Mouse (Mus musculus): ENCODE measurements around the gene Nrf1.

The Nrf1 gene

GRCm38 (mm10) chr6:30047271-30048162 lies at the start of gene Nrf1:
Nrf1 (plus strand) TSS chr6:30047988.
- DNase-seq, result peak; percentile 89

- DNase-seq, result no peak
These were observed 49.6 kb upstream of the Nrf1 start for GRCm38 (mm10) chr6:29998140-29998539.

- DNase-seq, result no peak
These were observed 49.0 kb upstream of the Nrf1 start for GRCm38 (mm10) chr6:29998771-29999170.

- no peak for DNase-seq
These were observed 45.2 kb upstream of the Nrf1 start for GRCm38 (mm10) chr6:30002628-30003027.

GRCm38 (mm10) chr6:30005851-30006250 lies 41.9 kb upstream of the Nrf1 start:
- DNase-seq, result no peak

GRCm38 (mm10) chr6:30009204-30009603 lies 38.6 kb upstream of the Nrf1 start:
- DNase-seq, result no peak

GRCm38 (mm10) chr6:30013520-30013919 lies 34.3 kb upstream of the Nrf1 start:
- no peak for DNase-seq

GRCm38 (mm10) chr6:30014187-30014864 lies 33.5 kb upstream of the Nrf1 start:
- DNase-seq, result no peak

GRCm38 (mm10) chr6:30021241-30021640 lies 26.5 kb upstream of the Nrf1 start:
- DNase-seq, result no peak

- no peak for DNase-seq
These were observed 26.1 kb upstream of the Nrf1 start for GRCm38 (mm10) chr6:30021656-30022055.

GRCm38 (mm10) chr6:30026799-30027198 lies 21.0 kb upstream of the Nrf1 start:
- peak; percentile 36 for DNase-seq

- no peak for DNase-seq
These were observed 19.4 kb upstream of the Nrf1 start for GRCm38 (mm10) chr6:30028358-30028757.

- no peak for DNase-seq
These were observed 12.7 kb upstream of the Nrf1 start for GRCm38 (mm10) chr6:30035112-30035511.

GRCm38 (mm10) chr6:30041498-30041897 lies 6.3 kb upstream of the Nrf1 start:
- DNase-seq, result no peak

- no peak for DNase-seq
These were observed 5.3 kb upstream of the Nrf1 start for GRCm38 (mm10) chr6:30042483-30042882.

GRCm38 (mm10) chr6:30048163-30048500 lies 344 bp downstream of the Nrf1 start:
- no peak for DNase-seq

GRCm38 (mm10) chr6:30048501-30049353 lies 939 bp downstream of the Nrf1 start:
- DNase-seq, result peak; percentile 58

- no peak for DNase-seq
These were observed 5.3 kb downstream of the Nrf1 start for GRCm38 (mm10) chr6:30053116-30053515.

GRCm38 (mm10) chr6:30062544-30062943 lies 14.8 kb downstream of the Nrf1 start:
- DNase-seq, result no peak

- no peak for DNase-seq
These were observed 17.6 kb downstream of the Nrf1 start for GRCm38 (mm10) chr6:30065369-30065768.

- no peak for DNase-seq
These were observed 19.0 kb downstream of the Nrf1 start for GRCm38 (mm10) chr6:30066746-30067145.

GRCm38 (mm10) chr6:30072476-30072875 lies 24.7 kb downstream of the Nrf1 start:
- DNase-seq, result no peak

GRCm38 (mm10) chr6:30078938-30079529 lies 31.2 kb downstream of the Nrf1 start:
- DNase-seq, result no peak
